Mouse (Mus musculus) G1E-ER4 (cell line): ENCODE data around the gene Cfd. TPM values are rescaled to one million over a fixed set of nuclear protein-coding genes. Genes with fewer than 3 reads are reported as not detected.

ENCODE experiments used
- GATA1 ChIP-seq: IDR thresholded peaks from one replicate; pipeline ENCODE4 v1.8.0; 2012; ENCODE audit warnings: low read length, inconsistent platforms
- polyA plus RNA-seq: library from polyadenylated mRNA; stranded (reverse); fragments of >175 nt; gene quantifications from 2 replicates; pipeline ENCODE4 v1.2.3, GENCODE M21; 2012

Cfd gene
- polyA plus RNA-seq, 1 experiment = not detected

- no peak for TF ChIP-seq GATA1
These were observed 16.9 kb upstream of the Cfd start for GRCm38 (mm10) chr10:79873715-79874289.

- TF ChIP-seq GATA1 = no peak
These were observed 16.3 kb upstream of the Cfd start, which contains the start of the genes Prtn3 and Plppr3 for GRCm38 (mm10) chr10:79874290-79874862. Prtn3 (plus strand) TSS chr10:79874476. Plppr3 (minus strand) TSS chr10:79874634.

GRCm38 (mm10) chr10:79877174-79877573 is 13.5 kb upstream of the Cfd start:
- no peak for TF ChIP-seq GATA1

- no peak for TF ChIP-seq GATA1
These were observed 12.9 kb upstream of the Cfd start for GRCm38 (mm10) chr10:79877757-79878156.

GRCm38 (mm10) chr10:79879527-79879926 is 11.1 kb upstream of the Cfd start:
- TF ChIP-seq GATA1 = no peak

GRCm38 (mm10) chr10:79880721-79881120 is 9.9 kb upstream of the Cfd start:
- no peak for TF ChIP-seq GATA1

- TF ChIP-seq GATA1 = no peak
These were observed 8.7 kb upstream of the Cfd start for GRCm38 (mm10) chr10:79881981-79882380.

- TF ChIP-seq GATA1 = no peak
These were observed 7.2 kb upstream of the Cfd start for GRCm38 (mm10) chr10:79883297-79884084.

- TF ChIP-seq GATA1 = no peak
These were observed 6.2 kb upstream of the Cfd start for GRCm38 (mm10) chr10:79884446-79884845.

- TF ChIP-seq GATA1 = no peak
These were observed 4.6 kb upstream of the Cfd start, which contains the start of gene Elane for GRCm38 (mm10) chr10:79886054-79886453. Elane (plus strand) TSS chr10:79886247.

- no peak for TF ChIP-seq GATA1
These were observed 4.0 kb upstream of the Cfd start for GRCm38 (mm10) chr10:79886611-79887010.

GRCm38 (mm10) chr10:79889386-79889785 is 1.3 kb upstream of the Cfd start:
- TF ChIP-seq GATA1 = no peak

GRCm38 (mm10) chr10:79896306-79896705 is 5.7 kb downstream of the Cfd start:
- no peak for TF ChIP-seq GATA1

GRCm38 (mm10) chr10:79896814-79897213 is 6.2 kb downstream of the Cfd start:
- TF ChIP-seq GATA1 = no peak

GRCm38 (mm10) chr10:79897316-79898245 is 6.9 kb downstream of the Cfd start:
- no peak for TF ChIP-seq GATA1
